Mouse (Mus musculus): Measurements from ENCODE around the gene Cdk2ap2.

DNA sequence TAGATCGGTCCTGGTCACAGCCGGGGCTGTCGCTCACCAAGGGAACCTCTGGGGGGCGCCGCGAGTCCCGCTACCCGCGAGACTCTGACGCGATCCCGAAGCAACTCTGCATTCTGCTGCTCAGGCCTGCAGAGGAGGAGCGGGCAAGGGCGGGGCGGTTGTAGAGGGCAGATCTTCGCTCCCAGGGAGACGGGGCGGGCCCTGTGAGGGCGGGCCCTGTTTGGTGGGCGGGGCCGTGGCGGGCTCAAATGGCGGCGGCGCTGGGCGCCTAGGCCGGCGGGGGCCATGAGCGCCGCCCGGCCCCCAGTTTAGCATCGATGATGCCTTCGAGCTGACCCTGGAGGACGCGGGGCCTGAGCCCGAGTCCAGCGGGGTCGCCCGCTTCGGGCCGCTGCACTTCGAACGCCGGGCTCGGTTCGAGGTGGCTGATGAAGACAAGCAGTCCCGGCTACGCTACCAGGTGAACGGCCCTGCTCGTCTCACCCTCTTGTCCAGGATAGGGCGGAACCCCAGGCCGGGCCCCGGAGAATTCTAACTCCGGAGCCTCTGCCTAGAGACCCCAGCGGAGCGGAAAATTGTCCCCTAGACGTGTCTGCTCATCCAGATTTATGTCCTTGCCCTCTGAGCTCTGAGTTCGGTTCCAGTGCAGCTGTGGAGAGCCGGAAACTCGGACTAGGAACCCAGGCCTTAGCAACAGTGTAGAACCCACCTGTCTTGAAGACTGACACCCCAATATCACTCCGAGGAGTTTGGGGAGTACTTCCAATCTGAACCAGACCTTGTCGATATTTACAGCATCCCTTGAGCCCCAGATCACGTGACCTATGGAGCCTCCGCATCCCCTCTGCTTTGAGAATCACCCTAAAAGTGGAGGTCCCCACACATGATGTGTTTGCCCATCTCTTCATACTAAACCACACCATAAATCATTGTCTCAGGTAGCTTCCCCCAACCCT, 29.0 kb downstream of the Cdk2ap2 start, which contains the start of gene Aip:
- TF ChIP-seq CTCF (IDR thresholded peaks at IDR 0.05; ENCODE audit: low read depth) (peak; percentile 79), EP300 (optimal IDR thresholded peaks at IDR 0.05) (no peak)
